ENCODE assay signal across 8 mouse cellular contexts in the genomic region with DNA sequence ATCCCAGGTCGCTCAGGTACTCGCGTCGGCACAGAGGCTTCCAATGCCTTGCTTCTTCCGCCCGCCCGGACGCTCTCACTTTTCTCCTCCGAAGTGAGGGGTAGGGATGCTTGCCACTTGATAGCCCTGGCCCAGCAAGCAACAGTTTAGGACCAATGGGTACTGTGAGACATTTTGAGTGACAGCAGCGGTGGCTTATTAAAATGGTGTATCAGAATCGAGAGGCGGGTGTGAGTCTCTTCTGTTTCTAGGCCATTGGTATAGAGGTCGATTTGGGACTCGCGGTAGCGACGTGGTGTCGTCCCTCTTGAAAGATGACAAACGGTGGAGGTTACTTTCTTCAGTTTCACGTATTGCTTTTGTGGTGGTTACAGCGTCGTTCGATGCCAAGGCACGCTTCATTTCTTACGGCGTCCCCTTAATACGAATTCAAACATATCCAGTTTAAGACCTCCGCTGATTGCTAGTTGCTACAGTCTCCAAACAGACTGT. TPM values are rescaled to one million over a fixed set of nuclear protein-coding genes. Genes with fewer than 3 reads are reported as not detected.
DNase-seq lines count a peak whose midpoint lies in the region; ATAC-seq and TF ChIP-seq lines count a peak whose summit lies in the region.

No protein-coding gene starts in this region.

- peak overlapping the region; percentile 18 for H3ac ChIP-seq in C2C12 (ENCODE audit: control insufficient read depth, insufficient read length, low read depth)

- H3K79me2 ChIP-seq in C2C12 (ENCODE audit: control insufficient read depth, insufficient read depth), result peaks cover 19% of the 10 kb centered on the region

- peak overlapping the region; percentile 91 for H3K9ac ChIP-seq in kidney, embryonic 15.5 days
- peak overlapping the region; percentile 72; the same call in 1 of the 2 replicates for H3K9ac ChIP-seq in stomach, embryonic 14.5 days (replicated peaks; ENCODE audit: low read depth, low read length)

- H3K36me3 ChIP-seq in C2C12 (ENCODE audit: control insufficient read depth, insufficient read depth), result no peaks in the 10 kb centered on the region
- no peaks in the 10 kb centered on the region for H3K36me3 ChIP-seq in heart, embryonic 10.5 days
- H3K36me3 ChIP-seq in kidney, embryonic 15.5 days, result no peaks in the 10 kb centered on the region
- H3K36me3 ChIP-seq in stomach, embryonic 14.5 days (ENCODE audit: control insufficient read depth, insufficient read depth, low read length), result no peaks in the 10 kb centered on the region

- no peaks in the 10 kb centered on the region for H3K9me3 ChIP-seq in heart, embryonic 10.5 days
- H3K9me3 ChIP-seq in kidney, embryonic 15.5 days (replicated peaks), result no peaks in the 10 kb centered on the region
- no peaks in the 10 kb centered on the region for H3K9me3 ChIP-seq in stomach, embryonic 14.5 days (ENCODE audit: control insufficient read depth, low read depth, low read length)

- H3K4me2 ChIP-seq in kidney, embryonic 15.5 days, result peak overlapping the region; percentile 63
- H3K4me2 ChIP-seq in stomach, embryonic 14.5 days (replicated peaks; ENCODE audit: low read depth, low read length), result peak overlapping the region; percentile 56

- TF ChIP-seq CTCF in C2C12 (IDR thresholded peaks at IDR 0.05; ENCODE audit: control insufficient read depth, insufficient read depth, insufficient read length), result no peak

- peaks cover 3% of the 10 kb centered on the region for H3K79me3 ChIP-seq in C2C12 (ENCODE audit: low read depth)

- peak; percentile 97 for DNase-seq in brain, adult 2 months (ENCODE audit: low read depth, low spot score)
- peak; percentile 95 for DNase-seq in heart, embryonic 10.5 days (ENCODE audit: low spot score)
- DNase-seq in liver, result peak; percentile 83

- peak overlapping the region; percentile 91 for H3K4me3 ChIP-seq in C2C12 (ENCODE audit: insufficient read depth, poor library complexity, severe bottlenecking)
- peak overlapping the region; percentile 91 for H3K4me3 ChIP-seq in heart, embryonic 10.5 days
- peak overlapping the region; percentile 95 for H3K4me3 ChIP-seq in kidney, embryonic 15.5 days (replicated peaks)
- H3K4me3 ChIP-seq in stomach, embryonic 14.5 days (ENCODE audit: low read depth, low read length), result peak overlapping the region; percentile 86

- peaks cover 9% of the 10 kb centered on the region; the same call in 1 of the 2 replicates for H3K4me1 ChIP-seq in heart, embryonic 10.5 days
- H3K4me1 ChIP-seq in kidney, embryonic 15.5 days, result peaks cover 12% of the 10 kb centered on the region
- H3K4me1 ChIP-seq in stomach, embryonic 14.5 days (ENCODE audit: control insufficient read depth, insufficient read depth, low read length), result peaks cover 6% of the 10 kb centered on the region

- under 1% methylated on average over 28 of the region's 28 CpGs for WGBS in heart, embryonic 10.5 days
- under 1% methylated on average over 28 of the region's 28 CpGs for WGBS in kidney, embryonic 15.5 days
- under 1% methylated on average over 28 of the region's 28 CpGs for WGBS in stomach, embryonic 14.5 days

- H3K27me3 ChIP-seq in C2C12 (ENCODE audit: control insufficient read depth, insufficient read depth, insufficient read length), result no peaks in the 10 kb centered on the region
- no peaks in the 10 kb centered on the region for H3K27me3 ChIP-seq in heart, embryonic 10.5 days (ENCODE audit: insufficient read depth, poor library complexity, severe bottlenecking)
- no peaks in the 10 kb centered on the region for H3K27me3 ChIP-seq in kidney, embryonic 15.5 days
- no peaks in the 10 kb centered on the region for H3K27me3 ChIP-seq in stomach, embryonic 14.5 days (ENCODE audit: control insufficient read depth, insufficient read depth, low read length)

- H3K27ac ChIP-seq in heart, embryonic 10.5 days, result peak overlapping the region; percentile 95
- H3K27ac ChIP-seq in kidney, embryonic 15.5 days, result peak overlapping the region; percentile 91
- peak overlapping the region; percentile 83 for H3K27ac ChIP-seq in stomach, embryonic 14.5 days (ENCODE audit: low read length)

- ATAC-seq in erythroblast, adult 5-6 weeks (replicated peaks; ENCODE audit: low FRiP score, poor library complexity, severe bottlenecking), result peak; percentile 92
- ATAC-seq in kidney, embryonic 15.5 days (replicated peaks; ENCODE audit: low FRiP score), result peak; percentile 99
- ATAC-seq in monocyte, adult 5-6 weeks (replicated peaks; ENCODE audit: insufficient number of reproducible peaks, low FRiP score, low TSS enrichment, poor library complexity, severe bottlenecking), result peak; percentile 94
- peak; percentile 95 for ATAC-seq in stomach, embryonic 14.5 days (ENCODE audit: insufficient number of reproducible peaks, insufficient read depth, low FRiP score, low read depth)

TF ChIP-seq in C2C12, 6 proteins besides CTCF, POLR2A, EP300 and RAD21:
- TF ChIP-seq MAX (IDR thresholded peaks at IDR 0.05), result no peak
- TF ChIP-seq MYOG (IDR thresholded peaks at IDR 0.05; ENCODE audit: control insufficient read depth, extremely low read depth, insufficient read length), result no peak
- no peak for TF ChIP-seq FOSL1 (IDR thresholded peaks at IDR 0.05; ENCODE audit: insufficient read depth, low read length, poor library complexity, severe bottlenecking)
- no peak for TF ChIP-seq USF1 (IDR thresholded peaks at IDR 0.05; ENCODE audit: low read depth)

RNA-seq across cellular contexts. Expression of a gene that starts 0.5 kb away (rescaled TPM):
- polyA plus RNA-seq in C2C12 (2012; fragmentation: generic; extraction: Trizol), result 6.5 TPM
- 52.7 and 72.1 TPM in 2 replicates for total RNA-seq in erythroblast, adult 5-6 weeks (2015; ENCODE audit: low replicate concordance)
- total RNA-seq in erythroblast, adult 5-6 weeks (2017; ENCODE audit: low replicate concordance), result 18.0 and 18.5 TPM in 2 replicates
- polyA plus RNA-seq in heart, embryonic 10.5 days (2016; fragmentation: Nextera tagmentation; extraction: Ambion mirVana), result 40.0 and 41.6 TPM in 2 replicates
- polyA plus RNA-seq in kidney, embryonic 15.5 days (2015; fragmentation: Nextera tagmentation; extraction: Ambion mirVana), result 45.8 and 46.5 TPM in 2 replicates
- 15.6 to 25.2 TPM (median 17.8 TPM) in 3 replicates for total RNA-seq in monocyte, adult 5-6 weeks (2017)
- 44.6 and 46.5 TPM in 2 replicates for polyA plus RNA-seq in stomach, embryonic 14.5 days (2014; fragmentation: Nextera tagmentation; extraction: Ambion mirVana)

RNA-seq across cellular contexts. Expression of a gene that starts 0.6 kb away (rescaled TPM):
- 12.1 TPM for polyA plus RNA-seq in C2C12 (2012; fragmentation: generic; extraction: Trizol)
- total RNA-seq in erythroblast, adult 5-6 weeks (2015; ENCODE audit: low replicate concordance), result 27.9 and 32.6 TPM in 2 replicates
- 30.7 and 34.4 TPM in 2 replicates for total RNA-seq in erythroblast, adult 5-6 weeks (2017; ENCODE audit: low replicate concordance)
- 25.0 and 34.5 TPM in 2 replicates for polyA plus RNA-seq in heart, embryonic 10.5 days (2016; fragmentation: Nextera tagmentation; extraction: Ambion mirVana)
- 40.1 and 40.8 TPM in 2 replicates for polyA plus RNA-seq in kidney, embryonic 15.5 days (2015; fragmentation: Nextera tagmentation; extraction: Ambion mirVana)
- total RNA-seq in monocyte, adult 5-6 weeks (2017), result 19.5 to 46.8 TPM (median 43.8 TPM) in 3 replicates
- polyA plus RNA-seq in stomach, embryonic 14.5 days (2014; fragmentation: Nextera tagmentation; extraction: Ambion mirVana), result 40.5 and 41.8 TPM in 2 replicates

Comparison
In these comparisons a context has a peak if more than half of its experiments do, and no peak if none do; other contexts are left out.
1. Peak in every context shown above with its lines: DNase-seq, ATAC-seq, H3K4me3 ChIP-seq and H3K27ac ChIP-seq.